Mouse (Mus musculus): ENCODE data around the gene Lmln. TPM values are rescaled to one million over a fixed set of nuclear protein-coding genes. Genes with fewer than 3 reads are reported as not detected.
A peak's percentile ranks its signal among the peaks of the same experiment; 100 is the strongest.
"Not testable (repeated sequence)": the region's sequence is repeated elsewhere in the genome, so short reads cannot be mapped to it uniquely, and the experiment has no call there.

Gene Lmln
- polyA plus RNA-seq, 1 experiment: 1.3 TPM

DNA sequence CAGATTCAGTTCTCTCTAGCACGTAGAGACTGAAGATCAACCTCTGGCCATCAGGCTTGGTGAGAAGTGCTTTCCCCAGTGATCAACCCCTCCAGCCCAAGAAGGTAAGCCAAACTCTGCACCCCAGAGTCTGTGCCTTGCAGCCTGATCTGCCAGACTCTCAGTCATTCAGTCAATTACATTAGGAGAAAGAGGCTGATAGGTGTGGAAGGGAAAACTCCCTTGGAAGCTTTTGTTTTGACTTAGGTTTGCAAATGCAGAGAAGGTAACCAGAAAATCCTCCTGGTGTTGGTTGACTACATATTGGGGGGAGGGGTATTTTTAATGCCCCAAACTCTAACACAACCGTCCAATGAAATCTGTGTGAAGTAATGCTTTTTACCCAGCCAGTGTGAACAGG lies 81.1 kb downstream of the Lmln start:
- Histone ChIP-seq H3K27me3 (ENCODE audit: control insufficient read depth, insufficient read depth, low read length) (no peaks in the 10 kb centered on the region), H3K4me1 (ENCODE audit: control insufficient read depth, insufficient read depth, insufficient read length) (no peaks in the 10 kb centered on the region), H3K27ac (ENCODE audit: insufficient read depth, low read length) (no peak overlapping the region), H3K4me3 (ENCODE audit: extremely low read depth, insufficient read depth, insufficient read length) (no peak overlapping the region), H3K36me3 (ENCODE audit: control insufficient read depth, insufficient read depth, low read length) (no peaks in the 10 kb centered on the region)
- DNase-seq (ENCODE audit: low read depth in 1 of 2, low spot score in 2 of 2): no peak
- TF ChIP-seq POLR2A (IDR thresholded peaks at IDR 0.05; ENCODE audit: low read depth, low read length): no peak
- TF ChIP-seq CTCF (IDR thresholded peaks at IDR 0.05; ENCODE audit: extremely low read depth, insufficient read depth, insufficient read length, insufficient replicate concordance): no peak
- WGBS: 92% methylated on average over 2 of the region's 2 CpGs

DNA sequence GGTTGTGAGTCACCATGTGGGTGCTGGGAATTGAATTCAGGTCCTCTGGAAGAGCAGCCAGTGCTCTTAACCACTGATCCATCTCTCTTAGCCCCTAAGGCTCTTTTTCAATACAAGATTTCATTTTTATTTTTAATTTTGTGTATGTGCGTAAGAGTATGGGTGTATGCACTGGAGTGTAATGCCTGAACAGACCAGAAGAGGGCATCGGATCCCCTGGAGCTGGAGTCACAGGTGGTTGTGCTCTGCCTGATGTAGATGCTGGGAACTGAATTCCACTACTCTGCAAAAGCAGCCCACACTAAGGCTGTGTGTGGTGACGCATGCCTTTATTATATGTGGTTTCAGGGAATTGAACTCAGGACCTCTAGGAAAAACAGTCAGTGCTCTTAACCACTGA lies 83.9 kb downstream of the Lmln start:
- no peaks in the 10 kb centered on the region for H3K4me1 ChIP-seq (ENCODE audit: control insufficient read depth, insufficient read depth, insufficient read length)
- no peak overlapping the region for H3K4me3 ChIP-seq (ENCODE audit: extremely low read depth, insufficient read depth, insufficient read length)
- TF ChIP-seq CTCF (IDR thresholded peaks at IDR 0.05; ENCODE audit: extremely low read depth, insufficient read depth, insufficient read length, insufficient replicate concordance) (no peak), POLR2A (IDR thresholded peaks at IDR 0.05; ENCODE audit: low read depth, low read length) (no peak)
- no peak for DNase-seq (ENCODE audit: low read depth in 1 of 2, low spot score in 2 of 2)
- H3K36me3 ChIP-seq (ENCODE audit: control insufficient read depth, insufficient read depth, low read length): no peaks in the 10 kb centered on the region
- WGBS: 94% methylated on average over 3 of the region's 3 CpGs
- no peak overlapping the region for H3K27ac ChIP-seq (ENCODE audit: insufficient read depth, low read length)
- 0 out of 2 replicates have a peak, but pooled peaks cover 2% of the 10 kb centered on the region for H3K27me3 ChIP-seq (ENCODE audit: control insufficient read depth, insufficient read depth, low read length)

DNA sequence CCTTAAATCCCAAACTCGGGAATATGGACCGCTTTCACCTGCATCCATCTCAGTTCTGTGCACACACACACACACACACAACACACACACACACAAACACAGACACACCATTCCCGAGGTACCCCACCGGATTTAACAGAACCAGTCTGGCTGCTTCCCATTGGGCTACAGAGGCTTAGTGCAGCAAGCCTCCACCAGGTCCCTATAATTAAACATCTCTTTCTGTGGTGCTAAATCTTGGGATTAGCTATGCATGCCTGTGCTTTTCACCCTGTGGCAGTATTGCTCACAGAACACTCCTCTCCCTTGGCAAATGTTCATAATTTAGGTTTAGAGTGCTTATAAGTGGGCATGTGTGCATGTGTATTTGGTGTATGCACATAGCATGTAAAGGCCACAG lies 85.8 kb downstream of the Lmln start:
- H3K27me3 ChIP-seq (ENCODE audit: control insufficient read depth, insufficient read depth, low read length): 0 out of 2 replicates have a peak, but pooled peaks cover 2% of the 10 kb centered on the region
- DNase-seq (ENCODE audit: low read depth in 1 of 2, low spot score in 2 of 2): no peak
- H3K4me3 ChIP-seq (ENCODE audit: extremely low read depth, insufficient read depth, insufficient read length): no peak overlapping the region
- H3K27ac ChIP-seq (ENCODE audit: insufficient read depth, low read length): no peak overlapping the region
- WGBS: 90% methylated on average over 4 of the region's 4 CpGs
- no peaks in the 10 kb centered on the region for H3K4me1 ChIP-seq (ENCODE audit: control insufficient read depth, insufficient read depth, insufficient read length)
- H3K36me3 ChIP-seq (ENCODE audit: control insufficient read depth, insufficient read depth, low read length): no peaks in the 10 kb centered on the region
- no peak for TF ChIP-seq CTCF (IDR thresholded peaks at IDR 0.05; ENCODE audit: extremely low read depth, insufficient read depth, insufficient read length, insufficient replicate concordance)
- TF ChIP-seq POLR2A (IDR thresholded peaks at IDR 0.05; ENCODE audit: low read depth, low read length): no peak

DNA sequence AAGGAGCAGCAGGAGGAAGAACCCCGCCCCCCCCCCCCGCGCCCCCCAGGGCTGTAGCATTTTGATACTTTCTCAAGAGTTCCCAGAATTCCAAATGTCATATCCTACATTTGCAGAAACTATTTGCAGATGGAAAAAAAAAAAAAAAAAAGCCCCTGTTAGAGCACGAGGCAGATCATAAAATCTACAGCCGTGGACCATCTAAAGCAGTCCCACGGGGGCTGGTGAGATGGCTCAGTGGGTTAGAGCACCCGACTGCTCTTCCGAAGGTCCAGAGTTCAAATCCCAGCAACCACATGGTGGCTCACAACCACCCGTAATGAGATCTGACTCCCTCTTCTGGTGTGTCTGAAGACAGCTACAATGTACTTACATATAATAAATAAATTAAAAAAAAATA lies 88.6 kb downstream of the Lmln start:
- H3K4me3 ChIP-seq (ENCODE audit: extremely low read depth, insufficient read depth, insufficient read length); H3K4me1 ChIP-seq (ENCODE audit: control insufficient read depth, insufficient read depth, insufficient read length); H3K27ac ChIP-seq (ENCODE audit: insufficient read depth, low read length); H3K27me3 ChIP-seq (ENCODE audit: control insufficient read depth, insufficient read depth, low read length); DNase-seq (ENCODE audit: low read depth in 1 of 2, low spot score in 2 of 2); H3K36me3 ChIP-seq (ENCODE audit: control insufficient read depth, insufficient read depth, low read length): not testable (repeated sequence)
- 59% methylated on average over 9 of the region's 9 CpGs for WGBS

DNA sequence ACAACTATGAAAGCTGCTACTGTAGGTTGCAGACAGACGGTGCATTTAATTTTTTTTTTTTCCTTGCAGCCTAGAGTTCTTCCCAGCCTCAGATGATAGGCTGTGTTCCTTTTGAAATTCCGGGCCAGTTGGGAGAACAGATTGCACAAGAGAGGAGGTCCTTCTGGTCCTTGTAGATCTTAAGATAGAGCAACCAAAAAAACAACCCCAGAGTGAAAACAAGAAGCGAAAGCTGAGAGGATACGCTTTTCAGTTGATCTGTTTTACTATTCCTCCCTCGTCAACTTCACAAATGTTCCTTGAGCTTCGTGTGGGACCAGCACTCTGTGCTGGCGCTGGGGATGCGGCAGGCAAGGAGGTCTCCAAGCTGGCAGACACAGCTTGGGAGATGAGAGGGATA lies 89.2 kb downstream of the Lmln start:
- DNase-seq (ENCODE audit: low read depth in 1 of 2, low spot score in 2 of 2): no peak
- no peak overlapping the region for H3K4me3 ChIP-seq (ENCODE audit: extremely low read depth, insufficient read depth, insufficient read length)
- TF ChIP-seq POLR2A (IDR thresholded peaks at IDR 0.05; ENCODE audit: low read depth, low read length) (no peak), CTCF (IDR thresholded peaks at IDR 0.05; ENCODE audit: extremely low read depth, insufficient read depth, insufficient read length, insufficient replicate concordance) (no peak)
- 68% methylated on average over 8 of the region's 8 CpGs for WGBS
- H3K4me1 ChIP-seq (ENCODE audit: control insufficient read depth, insufficient read depth, insufficient read length): no peaks in the 10 kb centered on the region
- H3K36me3 ChIP-seq (ENCODE audit: control insufficient read depth, insufficient read depth, low read length): no peaks in the 10 kb centered on the region
- no peak overlapping the region for H3K27ac ChIP-seq (ENCODE audit: insufficient read depth, low read length)
- H3K27me3 ChIP-seq (ENCODE audit: control insufficient read depth, insufficient read depth, low read length): 0 out of 2 replicates have a peak, but pooled peaks cover 2% of the 10 kb centered on the region

DNA sequence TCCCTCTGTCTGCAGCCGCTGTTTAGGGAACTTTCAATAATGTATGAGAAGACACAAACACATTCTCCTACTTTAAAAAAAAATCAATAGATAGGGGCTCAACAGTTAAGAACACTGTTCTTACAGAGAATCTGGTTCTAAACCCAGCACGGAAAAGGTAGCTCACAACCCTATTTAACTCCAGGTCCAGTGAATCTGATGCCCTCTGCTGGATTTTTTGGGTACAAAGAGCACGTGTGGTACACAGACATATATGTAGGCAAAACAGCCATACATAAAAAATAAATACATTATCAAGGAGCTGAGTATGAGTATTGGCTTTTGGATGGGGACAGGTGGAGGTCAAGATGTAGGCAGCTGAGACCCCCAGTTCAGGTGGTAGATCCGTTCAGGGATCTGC lies 92.7 kb downstream of the Lmln start:
- TF ChIP-seq CTCF (IDR thresholded peaks at IDR 0.05; ENCODE audit: extremely low read depth, insufficient read depth, insufficient read length, insufficient replicate concordance) (no peak), POLR2A (IDR thresholded peaks at IDR 0.05; ENCODE audit: low read depth, low read length) (no peak)
- peak; percentile 20 to 28 for DNase-seq (ENCODE audit: low read depth in 1 of 2, low spot score in 2 of 2)
- WGBS: 46% methylated on average over 4 of the region's 4 CpGs

DNA sequence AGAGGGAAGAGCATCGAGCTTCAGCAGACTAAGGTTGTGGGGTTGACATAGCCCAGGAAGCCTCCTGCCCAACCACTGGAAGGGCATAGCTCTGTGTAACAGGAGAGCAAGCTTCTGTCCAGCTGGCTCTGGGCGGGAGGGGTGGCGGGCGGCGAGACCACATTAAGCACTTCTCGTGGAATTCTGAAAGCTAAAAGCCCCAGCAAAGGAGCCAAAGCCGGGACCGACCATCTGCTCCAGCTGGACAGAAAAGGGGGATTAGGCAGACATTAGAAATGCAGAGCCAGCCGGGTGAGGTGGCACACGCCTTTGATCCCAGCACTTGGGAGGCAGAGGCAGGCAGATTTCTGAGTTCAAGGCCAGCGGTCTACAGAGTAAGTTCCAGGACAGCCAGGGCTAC lies 95.7 kb downstream of the Lmln start:
- TF ChIP-seq CTCF (IDR thresholded peaks at IDR 0.05; ENCODE audit: extremely low read depth, insufficient read depth, insufficient read length, insufficient replicate concordance) (no peak), POLR2A (IDR thresholded peaks at IDR 0.05; ENCODE audit: low read depth, low read length) (no peak)
- Histone ChIP-seq H3K27ac (ENCODE audit: insufficient read depth, low read length) (no peak overlapping the region), H3K4me1 (ENCODE audit: control insufficient read depth, insufficient read depth, insufficient read length) (no peaks in the 10 kb centered on the region), H3K4me3 (ENCODE audit: extremely low read depth, insufficient read depth, insufficient read length) (no peak overlapping the region), H3K36me3 (ENCODE audit: control insufficient read depth, insufficient read depth, low read length) (no peaks in the 10 kb centered on the region), H3K27me3 (ENCODE audit: control insufficient read depth, insufficient read depth, low read length) (no peaks in the 10 kb centered on the region)
- WGBS: 94% methylated on average over 11 of the region's 11 CpGs
- no peak for DNase-seq (ENCODE audit: low read depth in 1 of 2, low spot score in 2 of 2)

More for the DNA sequence above, 92.7 kb downstream of the Lmln start:
- H3K4me1 ChIP-seq (ENCODE audit: control insufficient read depth, insufficient read depth, insufficient read length): no peaks in the 10 kb centered on the region
- no peaks in the 10 kb centered on the region for H3K36me3 ChIP-seq (ENCODE audit: control insufficient read depth, insufficient read depth, low read length)
- 0 out of 2 replicates have a peak, but pooled peaks cover 2% of the 10 kb centered on the region for H3K27me3 ChIP-seq (ENCODE audit: control insufficient read depth, insufficient read depth, low read length)
- no peak overlapping the region for H3K27ac ChIP-seq (ENCODE audit: insufficient read depth, low read length)
- H3K4me3 ChIP-seq (ENCODE audit: extremely low read depth, insufficient read depth, insufficient read length): no peak overlapping the region
